Mouse (Mus musculus): ENCODE measurements around the gene Lhfpl2. TPM values are rescaled to one million over a fixed set of nuclear protein-coding genes. Genes with fewer than 3 reads are reported as not detected.
"Not testable (repeated sequence)": the region's sequence is repeated elsewhere in the genome, so short reads cannot be mapped to it uniquely, and the experiment has no call there.

Lhfpl2 gene
- total RNA-seq (2015) = 2.4 and 2.7 TPM in 2 replicates
- total RNA-seq (2017) = 2.9 and 3.9 TPM in 2 replicates

- ATAC-seq (ENCODE audit: poor library complexity, severe bottlenecking) = peak; percentile 46
These were observed at the start of gene Lhfpl2 for GRCm38 (mm10) chr13:94057563-94058560. Gene Lhfpl2 (plus strand): TSS chr13:94057796.

GRCm38 (mm10) chr13:94011996-94012575 is 45.5 kb upstream of the Lhfpl2 start:
- ATAC-seq (ENCODE audit: poor library complexity, severe bottlenecking) = no peak

- ATAC-seq (ENCODE audit: poor library complexity, severe bottlenecking) = no peak
These were observed 43.6 kb upstream of the Lhfpl2 start for GRCm38 (mm10) chr13:94013986-94014385.

GRCm38 (mm10) chr13:94024575-94024974 is 33.0 kb upstream of the Lhfpl2 start:
- ATAC-seq (ENCODE audit: poor library complexity, severe bottlenecking) = not testable (repeated sequence)

- no peak for ATAC-seq (ENCODE audit: poor library complexity, severe bottlenecking)
These were observed 28.4 kb upstream of the Lhfpl2 start for GRCm38 (mm10) chr13:94029147-94029546.

- no peak for ATAC-seq (ENCODE audit: poor library complexity, severe bottlenecking)
These were observed 27.0 kb upstream of the Lhfpl2 start for GRCm38 (mm10) chr13:94030551-94030950.

- no peak for ATAC-seq (ENCODE audit: poor library complexity, severe bottlenecking)
These were observed 20.1 kb upstream of the Lhfpl2 start for GRCm38 (mm10) chr13:94037313-94038051.

- no peak for ATAC-seq (ENCODE audit: poor library complexity, severe bottlenecking)
These were observed 19.6 kb upstream of the Lhfpl2 start for GRCm38 (mm10) chr13:94038052-94038340.

- ATAC-seq (ENCODE audit: poor library complexity, severe bottlenecking) = peak; percentile 88
These were observed 7.6 kb upstream of the Lhfpl2 start for GRCm38 (mm10) chr13:94050036-94050435.

GRCm38 (mm10) chr13:94050782-94051181 is 6.8 kb upstream of the Lhfpl2 start:
- no peak for ATAC-seq (ENCODE audit: poor library complexity, severe bottlenecking)

- no peak for ATAC-seq (ENCODE audit: poor library complexity, severe bottlenecking)
These were observed 497 bp upstream of the Lhfpl2 start for GRCm38 (mm10) chr13:94057036-94057562.

GRCm38 (mm10) chr13:94058642-94059222 is 1.1 kb downstream of the Lhfpl2 start:
- no peak for ATAC-seq (ENCODE audit: poor library complexity, severe bottlenecking)

- ATAC-seq (ENCODE audit: poor library complexity, severe bottlenecking) = no peak
These were observed 1.8 kb downstream of the Lhfpl2 start for GRCm38 (mm10) chr13:94059373-94059772.

GRCm38 (mm10) chr13:94059778-94060177 is 2.2 kb downstream of the Lhfpl2 start:
- ATAC-seq (ENCODE audit: poor library complexity, severe bottlenecking) = peak; percentile 53

- no peak for ATAC-seq (ENCODE audit: poor library complexity, severe bottlenecking)
These were observed 2.9 kb downstream of the Lhfpl2 start for GRCm38 (mm10) chr13:94060461-94060860.

GRCm38 (mm10) chr13:94061256-94061877 is 3.8 kb downstream of the Lhfpl2 start:
- no peak for ATAC-seq (ENCODE audit: poor library complexity, severe bottlenecking)

- no peak for ATAC-seq (ENCODE audit: poor library complexity, severe bottlenecking)
These were observed 4.9 kb downstream of the Lhfpl2 start for GRCm38 (mm10) chr13:94062349-94063111.

GRCm38 (mm10) chr13:94063156-94063555 is 5.6 kb downstream of the Lhfpl2 start:
- peak; percentile 72 for ATAC-seq (ENCODE audit: poor library complexity, severe bottlenecking)

- no peak for ATAC-seq (ENCODE audit: poor library complexity, severe bottlenecking)
These were observed 7.0 kb downstream of the Lhfpl2 start for GRCm38 (mm10) chr13:94064571-94064970.
